Mouse (Mus musculus): ENCODE data around the gene Tuba4a. TPM values are rescaled to one million over a fixed set of nuclear protein-coding genes. Genes with fewer than 3 reads are reported as not detected.

Gene Tuba4a
- polyA plus RNA-seq, 1 experiment from 2014 or later = 18.9 TPM

- Histone ChIP-seq H3K36me3 (replicated peaks; ENCODE audit: control insufficient read depth, insufficient read depth, low read depth, low read length) (no peaks in the 10 kb centered on the region), H3K27ac (replicated peaks; ENCODE audit: low read depth, low read length) (no peak overlapping the region), H3K27me3 (ENCODE audit: control insufficient read depth, insufficient read depth, low read length) (no peaks in the 10 kb centered on the region), H3K9me3 (replicated peaks; ENCODE audit: control insufficient read depth, low read length) (no peaks in the 10 kb centered on the region), H3K4me3 (ENCODE audit: low read depth, low read length) (no peak overlapping the region), H3K9ac (replicated peaks; ENCODE audit: low read length) (no peak overlapping the region), H3K4me1 (ENCODE audit: control insufficient read depth, insufficient read depth, low read length) (no peaks in the 10 kb centered on the region), H3K4me2 (ENCODE audit: low read depth, low read length) (no peak overlapping the region)
- ATAC-seq (replicated peaks; ENCODE audit: insufficient number of reproducible peaks, low FRiP score, low TSS enrichment, low read depth) (no peak), DNase-seq (ENCODE audit: low spot score) (no peak)
- WGBS = 70% methylated on average over 16 of the region's 16 CpGs
Measured at GRCm38 (mm10) chr1:75253029-75253428, 33.4 kb upstream of the Tuba4a start.

DNA sequence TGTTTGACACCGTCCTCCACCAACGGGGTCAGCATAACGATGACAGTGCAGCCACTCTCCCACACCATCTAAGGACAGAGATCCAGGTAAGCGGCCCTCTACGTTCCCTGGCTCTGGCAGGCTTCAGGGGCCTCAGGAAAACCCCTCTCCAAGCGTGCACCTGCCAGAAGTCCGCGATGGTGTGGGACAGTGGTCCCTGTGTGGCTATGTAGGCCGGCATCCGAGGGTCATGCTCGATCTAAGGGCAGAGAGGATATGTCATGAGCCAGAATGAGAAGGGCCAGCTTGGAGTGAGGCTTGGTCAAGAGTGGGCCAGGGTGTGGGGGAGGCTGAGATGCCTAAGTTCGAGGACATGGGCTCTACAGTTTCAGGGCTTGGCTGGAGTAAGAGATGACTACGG lies 32.6 kb upstream of the Tuba4a start:
- Histone ChIP-seq H3K36me3 (replicated peaks; ENCODE audit: control insufficient read depth, insufficient read depth, low read depth, low read length) (no peaks in the 10 kb centered on the region), H3K9ac (replicated peaks; ENCODE audit: low read length) (no peak overlapping the region), H3K4me2 (ENCODE audit: low read depth, low read length) (no peak overlapping the region), H3K4me1 (ENCODE audit: control insufficient read depth, insufficient read depth, low read length) (no peaks in the 10 kb centered on the region), H3K9me3 (replicated peaks; ENCODE audit: control insufficient read depth, low read length) (no peaks in the 10 kb centered on the region), H3K27me3 (ENCODE audit: control insufficient read depth, insufficient read depth, low read length) (no peaks in the 10 kb centered on the region), H3K27ac (replicated peaks; ENCODE audit: low read depth, low read length) (no peak overlapping the region), H3K4me3 (ENCODE audit: low read depth, low read length) (no peak overlapping the region)
- 0 out of 2 replicates have a peak, but pooled peaks have one; percentile 4 for ATAC-seq (replicated peaks; ENCODE audit: insufficient number of reproducible peaks, low FRiP score, low TSS enrichment, low read depth)
- no peak for DNase-seq (ENCODE audit: low spot score)
- WGBS = 68% methylated on average over 13 of the region's 13 CpGs

DNA sequence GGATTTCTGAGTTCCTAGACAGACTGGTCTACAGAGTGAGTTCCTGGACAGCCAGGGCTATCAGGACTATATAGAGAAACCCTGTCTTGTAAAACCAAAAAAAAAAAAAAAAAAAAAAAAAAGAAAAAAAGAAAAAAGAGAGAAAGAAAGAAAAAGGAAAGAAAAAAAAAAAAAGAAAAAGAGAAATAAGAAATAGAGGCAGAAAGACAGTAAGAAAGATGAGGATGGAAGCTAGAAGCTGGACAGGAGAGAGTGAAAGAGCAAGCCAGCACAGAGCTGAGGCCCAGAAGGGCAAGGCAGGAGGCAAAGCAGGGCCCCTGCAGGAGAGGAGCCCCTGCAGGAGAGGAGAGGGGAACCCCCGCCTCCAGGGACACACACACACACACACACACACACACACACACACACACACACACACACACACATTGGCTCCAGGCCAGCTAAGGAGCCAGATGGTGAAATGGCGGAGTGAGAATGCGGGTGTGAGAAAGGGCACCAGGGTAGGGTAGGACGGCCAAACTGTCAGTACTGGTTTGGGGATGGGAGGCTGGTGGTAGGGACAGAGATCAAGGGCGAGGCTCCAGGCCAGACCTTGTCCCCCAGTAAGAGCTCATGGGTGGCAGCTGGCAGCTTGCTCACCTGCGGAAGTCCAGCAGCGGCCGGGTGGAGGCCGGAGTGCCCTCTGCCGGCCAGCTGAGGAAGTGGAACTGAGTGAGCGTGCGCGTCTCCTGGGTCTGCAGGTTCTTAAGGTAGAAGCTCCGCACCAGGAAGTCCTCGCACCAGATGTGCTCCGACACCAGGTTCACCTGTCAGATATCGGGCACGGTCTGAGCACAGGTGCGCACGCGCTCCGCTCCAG lies 31.7 kb upstream of the Tuba4a start:
- 5% methylated on average over 21 of the region's 22 CpGs for WGBS
- no peaks in the 10 kb centered on the region for H3K27me3 ChIP-seq (ENCODE audit: control insufficient read depth, insufficient read depth, low read length)
- H3K9me3 ChIP-seq (replicated peaks; ENCODE audit: control insufficient read depth, low read length) = no peaks in the 10 kb centered on the region
- no peak overlapping the region for H3K9ac ChIP-seq (replicated peaks; ENCODE audit: low read length)
- peak overlapping the region; percentile 10; the same call in 1 of the 2 replicates for H3K4me3 ChIP-seq (ENCODE audit: low read depth, low read length)
- no peak overlapping the region for H3K27ac ChIP-seq (replicated peaks; ENCODE audit: low read depth, low read length)
- H3K36me3 ChIP-seq (replicated peaks; ENCODE audit: control insufficient read depth, insufficient read depth, low read depth, low read length) = no peaks in the 10 kb centered on the region
- peak; percentile 76 for DNase-seq (ENCODE audit: low spot score)
- peak; percentile 37; the same call in 1 of the 2 replicates for ATAC-seq (replicated peaks; ENCODE audit: insufficient number of reproducible peaks, low FRiP score, low TSS enrichment, low read depth)
- H3K4me1 ChIP-seq (ENCODE audit: control insufficient read depth, insufficient read depth, low read length) = no peaks in the 10 kb centered on the region
- H3K4me2 ChIP-seq (ENCODE audit: low read depth, low read length) = peak overlapping the region; percentile 29

GRCm38 (mm10) chr1:75250498-75250897 lies 30.8 kb upstream of the Tuba4a start:
- no peak for ATAC-seq (replicated peaks; ENCODE audit: insufficient number of reproducible peaks, low FRiP score, low TSS enrichment, low read depth)
- 51% methylated on average over 3 of the region's 3 CpGs for WGBS

DNA sequence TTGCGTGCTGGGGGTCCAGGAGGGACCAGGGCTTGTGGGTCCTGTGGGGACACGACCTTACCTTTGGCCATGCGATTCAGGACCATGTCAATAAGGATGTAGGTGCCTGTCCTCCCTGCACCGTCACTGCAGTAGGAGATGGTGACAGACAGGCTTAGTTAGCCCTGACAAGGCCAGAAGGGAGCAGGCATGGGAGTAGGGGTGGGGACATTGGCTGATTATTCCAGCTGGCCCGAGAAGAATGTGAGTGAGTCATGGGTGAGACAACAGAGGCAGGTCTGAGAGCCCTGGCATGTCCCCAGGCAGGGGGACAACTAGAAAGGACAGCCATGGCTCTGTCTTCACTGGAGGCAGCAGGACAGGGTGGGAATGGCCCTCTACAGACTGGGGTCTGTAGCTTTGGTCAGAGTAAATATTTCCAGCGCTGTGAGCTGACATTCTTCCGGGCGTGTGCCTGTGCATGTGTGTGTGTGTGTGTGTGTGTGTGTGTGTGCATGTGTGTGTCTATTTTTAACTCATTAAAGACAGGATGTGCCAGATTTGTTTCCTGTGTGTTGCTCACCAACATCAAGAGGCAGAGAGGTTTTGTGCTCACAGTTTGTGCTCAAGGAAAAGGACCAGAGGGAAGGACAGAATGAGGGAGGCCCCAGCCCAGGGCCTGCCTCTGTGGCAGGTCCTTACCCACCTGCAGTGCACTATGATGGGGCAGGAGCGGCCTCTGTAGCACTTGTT lies 28.5 kb upstream of the Tuba4a start:
- Histone ChIP-seq H3K27me3 (ENCODE audit: control insufficient read depth, insufficient read depth, low read length) (no peaks in the 10 kb centered on the region), H3K36me3 (replicated peaks; ENCODE audit: control insufficient read depth, insufficient read depth, low read depth, low read length) (no peaks in the 10 kb centered on the region), H3K9me3 (replicated peaks; ENCODE audit: control insufficient read depth, low read length) (no peaks in the 10 kb centered on the region), H3K4me1 (ENCODE audit: control insufficient read depth, insufficient read depth, low read length) (no peaks in the 10 kb centered on the region), H3K9ac (replicated peaks; ENCODE audit: low read length) (no peak overlapping the region; the same call in 1 of the 2 replicates), H3K27ac (replicated peaks; ENCODE audit: low read depth, low read length) (no peak overlapping the region), H3K4me3 (ENCODE audit: low read depth, low read length) (no peak overlapping the region), H3K4me2 (ENCODE audit: low read depth, low read length) (no peak overlapping the region)
- DNase-seq (ENCODE audit: low spot score) = no peak
- ATAC-seq (replicated peaks; ENCODE audit: insufficient number of reproducible peaks, low FRiP score, low TSS enrichment, low read depth) = no peak
- 51% methylated on average over 9 of the region's 9 CpGs for WGBS

More at GRCm38 (mm10) chr1:75250498-75250897, 30.8 kb upstream of the Tuba4a start:
- Histone ChIP-seq H3K9me3 (replicated peaks; ENCODE audit: control insufficient read depth, low read length) (no peaks in the 10 kb centered on the region), H3K27ac (replicated peaks; ENCODE audit: low read depth, low read length) (no peak overlapping the region), H3K4me3 (ENCODE audit: low read depth, low read length) (no peak overlapping the region), H3K36me3 (replicated peaks; ENCODE audit: control insufficient read depth, insufficient read depth, low read depth, low read length) (no peaks in the 10 kb centered on the region), H3K4me1 (ENCODE audit: control insufficient read depth, insufficient read depth, low read length) (no peaks in the 10 kb centered on the region), H3K9ac (replicated peaks; ENCODE audit: low read length) (no peak overlapping the region), H3K27me3 (ENCODE audit: control insufficient read depth, insufficient read depth, low read length) (no peaks in the 10 kb centered on the region), H3K4me2 (ENCODE audit: low read depth, low read length) (no peak overlapping the region)
- DNase-seq (ENCODE audit: low spot score) = no peak

GRCm38 (mm10) chr1:75247071-75247930 lies 27.6 kb upstream of the Tuba4a start:
- ATAC-seq (replicated peaks; ENCODE audit: insufficient number of reproducible peaks, low FRiP score, low TSS enrichment, low read depth) (no peak), DNase-seq (ENCODE audit: low spot score) (no peak)
- H3K4me3 ChIP-seq (ENCODE audit: low read depth, low read length) = no peak overlapping the region
- no peaks in the 10 kb centered on the region for H3K36me3 ChIP-seq (replicated peaks; ENCODE audit: control insufficient read depth, insufficient read depth, low read depth, low read length)
- no peak overlapping the region for H3K4me2 ChIP-seq (ENCODE audit: low read depth, low read length)
- H3K9me3 ChIP-seq (replicated peaks; ENCODE audit: control insufficient read depth, low read length) = no peaks in the 10 kb centered on the region
- no peak overlapping the region; the same call in 1 of the 2 replicates for H3K9ac ChIP-seq (replicated peaks; ENCODE audit: low read length)
- H3K27me3 ChIP-seq (ENCODE audit: control insufficient read depth, insufficient read depth, low read length) = no peaks in the 10 kb centered on the region
- H3K4me1 ChIP-seq (ENCODE audit: control insufficient read depth, insufficient read depth, low read length) = no peaks in the 10 kb centered on the region
- no peak overlapping the region for H3K27ac ChIP-seq (replicated peaks; ENCODE audit: low read depth, low read length)
- 73% methylated on average over 16 of the region's 16 CpGs for WGBS

- no peak overlapping the region for H3K4me2 ChIP-seq (ENCODE audit: low read depth, low read length)
- H3K9me3 ChIP-seq (replicated peaks; ENCODE audit: control insufficient read depth, low read length) = no peaks in the 10 kb centered on the region
- H3K4me3 ChIP-seq (ENCODE audit: low read depth, low read length) = no peak overlapping the region
- DNase-seq (ENCODE audit: low spot score) = peak; percentile 68
- 11% methylated on average over 4 of the region's 4 CpGs for WGBS
- no peak overlapping the region for H3K27ac ChIP-seq (replicated peaks; ENCODE audit: low read depth, low read length)
- no peaks in the 10 kb centered on the region for H3K36me3 ChIP-seq (replicated peaks; ENCODE audit: control insufficient read depth, insufficient read depth, low read depth, low read length)
- H3K4me1 ChIP-seq (ENCODE audit: control insufficient read depth, insufficient read depth, low read length) = no peaks in the 10 kb centered on the region
- H3K27me3 ChIP-seq (ENCODE audit: control insufficient read depth, insufficient read depth, low read length) = no peaks in the 10 kb centered on the region
- ATAC-seq (replicated peaks; ENCODE audit: insufficient number of reproducible peaks, low FRiP score, low TSS enrichment, low read depth) = no peak
- no peak overlapping the region for H3K9ac ChIP-seq (replicated peaks; ENCODE audit: low read length)
Measured at GRCm38 (mm10) chr1:75244836-75245235, 25.2 kb upstream of the Tuba4a start.
